Mouse (Mus musculus) heart, postnatal 25 days (tissue): ENCODE measurements around the gene Olfr734. TPM values are rescaled to one million over a fixed set of nuclear protein-coding genes. Genes with fewer than 3 reads are reported as not detected.

Source experiments
- DNase-seq: peaks from one replicate; pipeline ENCODE4 v3.0.0; 2022; ENCODE audit warnings: low spot score
- intact Hi-C: fragments of 180-260 bp; cut with DNase I; formaldehyde crosslinking; loops from one replicate; pipeline ENCODE4 v1.15.1; 2025
- total RNA-seq, 2 experiments: library from RNA; stranded (reverse); gene quantifications; 2 replicates each; pipeline ENCODE4 v1.2.3; 2021

The Olfr734 gene
- not detected for total RNA-seq

GRCm38 (mm10) chr14:50326661-50327060 lies at the start of gene Olfr734:
Gene Olfr734 (minus strand): TSS chr14:50326761.
- no peak for DNase-seq
- intact Hi-C loops = no loop called here

GRCm38 (mm10) chr14:50363561-50363960 lies 37.0 kb upstream of the Olfr734 start:
- DNase-seq = no peak
- intact Hi-C loops = no loop called here

GRCm38 (mm10) chr14:50360480-50360879 lies 33.9 kb upstream of the Olfr734 start:
- intact Hi-C loops = no loop called here

GRCm38 (mm10) chr14:50357593-50357992 lies 31.0 kb upstream of the Olfr734 start, which contains the start of gene Tlr11:
Gene Tlr11 (plus strand): TSS chr14:50357914.
- intact Hi-C loops = no loop called here
- DNase-seq = no peak

More at GRCm38 (mm10) chr14:50360480-50360879, 33.9 kb upstream of the Olfr734 start:
- no peak for DNase-seq

GRCm38 (mm10) chr14:50356725-50357124 lies 30.2 kb upstream of the Olfr734 start:
- no peak for DNase-seq
- intact Hi-C loops = no loop called here

GRCm38 (mm10) chr14:50352438-50352837 lies 25.9 kb upstream of the Olfr734 start:
- DNase-seq = no peak
- intact Hi-C loops = no loop called here

GRCm38 (mm10) chr14:50348796-50349195 lies 22.2 kb upstream of the Olfr734 start, which contains the start of gene Olfr735:
Gene Olfr735 (minus strand): TSS chr14:50348872.
- intact Hi-C loops = no loop called here
- DNase-seq = no peak

- intact Hi-C loops = no loop called here
These were observed 25.1 kb downstream of the Olfr734 start, which contains the start of gene Olfr733 for GRCm38 (mm10) chr14:50301422-50301821. Gene Olfr733 (minus strand): TSS chr14:50301522.

GRCm38 (mm10) chr14:50284106-50284505 lies 42.5 kb downstream of the Olfr734 start, which contains the start of gene Olfr732:
Gene Olfr732 (minus strand): TSS chr14:50284206.
- intact Hi-C loops = no loop called here
- no peak for DNase-seq

More at GRCm38 (mm10) chr14:50301422-50301821, 25.1 kb downstream of the Olfr734 start, which contains the start of gene Olfr733:
- DNase-seq = no peak

Other genes with a start within 250 kb of the Olfr734 start
- gene Olfr726, start 235.8 kb downstream of the Olfr734 start, total RNA-seq = not detected
- not detected for gene Olfr727, start 203.6 kb downstream of the Olfr734 start, total RNA-seq
- not detected for gene Olfr728, start 184.1 kb downstream of the Olfr734 start, total RNA-seq
- not detected for gene Olfr729, start 173.9 kb downstream of the Olfr734 start, total RNA-seq
- not detected for gene Olfr730, start 138.6 kb downstream of the Olfr734 start, total RNA-seq
- not detected for gene Olfr731, start 84.9 kb downstream of the Olfr734 start, total RNA-seq
- not detected for gene Olfr732, start 42.6 kb downstream of the Olfr734 start, total RNA-seq
- not detected for gene Olfr733, start 25.2 kb downstream of the Olfr734 start, total RNA-seq
- gene Olfr735, start 22.1 kb upstream of the Olfr734 start, total RNA-seq = not detected
- not detected for gene Tlr11, start 31.2 kb upstream of the Olfr734 start, total RNA-seq
- not detected for gene Olfr736, start 54.4 kb upstream of the Olfr734 start, total RNA-seq
- gene Olfr738, start 80.8 kb upstream of the Olfr734 start, total RNA-seq = not detected
- not detected for gene Olfr739, start 91.9 kb upstream of the Olfr734 start, total RNA-seq
- not detected for gene Olfr740, start 118.8 kb upstream of the Olfr734 start, total RNA-seq
- gene Olfr741, start 146.0 kb upstream of the Olfr734 start, total RNA-seq = not detected
- not detected for gene Olfr742, start 176.8 kb upstream of the Olfr734 start, total RNA-seq
- gene Olfr743, start 195.1 kb upstream of the Olfr734 start, total RNA-seq = not detected